Mouse (Mus musculus) lung, embryonic 14.5 days (tissue): ENCODE results near the gene Gstt2. TPM values are rescaled to one million over a fixed set of nuclear protein-coding genes. Genes with fewer than 3 reads are reported as not detected.

Experiments used
- ATAC-seq: fragments of 200-750 bp; cut with Nextera tagmentation; 2 replicates; pipeline ENCODE4 v1.8.0; 2017; ENCODE audit warnings: mild to moderate bottlenecking, moderate TSS enrichment, moderate library complexity; ENCODE audit not compliant: insufficient read depth
- DNase-seq: peaks from one replicate; pipeline ENCODE4 v3.0.0-alpha.2; 2015
- H3K27ac ChIP-seq: fragments of 300-500 bp; sonication (generic); 2 replicates; pipeline ENCODE4 v1.5.1; 2014; ENCODE audit warnings: low read depth, mild to moderate bottlenecking, moderate library complexity
- H3K27me3 ChIP-seq: fragments of 300-500 bp; sonication (generic); 2 replicates; pipeline ENCODE4 v1.6.1; 2014; ENCODE audit warnings: low read length, control low read depth; ENCODE audit not compliant: insufficient read depth
- H3K36me3 ChIP-seq: fragments of 300-500 bp; sonication (generic); 2 replicates; pipeline ENCODE4 v1.6.1; 2014; ENCODE audit warnings: control low read depth; ENCODE audit not compliant: insufficient read depth
- H3K4me1 ChIP-seq: fragments of 300-500 bp; sonication (generic); 2 replicates; pipeline ENCODE4 v1.6.1; 2014; ENCODE audit warnings: antibody characterized with exemption, control low read depth; ENCODE audit not compliant: insufficient read depth
- H3K4me2 ChIP-seq: fragments of 300-500 bp; sonication (generic); 2 replicates; pipeline ENCODE4 v1.6.1; 2014; ENCODE audit warnings: mild to moderate bottlenecking
- H3K4me3 ChIP-seq: fragments of 300-500 bp; sonication (generic); 2 replicates; pipeline ENCODE4 v1.5.1; 2014; ENCODE audit warnings: low read depth, low read length
- H3K9ac ChIP-seq: fragments of 300-500 bp; sonication (generic); 2 replicates; pipeline ENCODE4 v1.6.1; 2014
- H3K9me3 ChIP-seq: fragments of 300-500 bp; sonication (generic); 2 replicates; pipeline ENCODE4 v1.6.1; 2016; ENCODE audit warnings: low read depth, low read length, control low read depth
- CTCF ChIP-seq: IDR thresholded peaks from 2 replicates; pipeline ENCODE4 v1.5.1; 2016; ENCODE audit warnings: antibody characterized with exemption, low read depth
- WGBS: fragments of 180-500 bp; shearing (Covaris S2); extraction: QIAGEN DNeasy Blood & Tissue Kit; methylation state at CpG from one replicate; pipeline ENCODE4 v1.1.7; 2014; 5-methylcytosine and 5-hydroxymethylcytosine counted together
- polyA plus RNA-seq: library from polyadenylated mRNA; unstranded; fragments of >200 nt; fragmentation: Nextera tagmentation; extraction: Ambion mirVana; gene quantifications from 2 replicates; pipeline ENCODE4 v1.2.1, GENCODE M21; 2014

The Gstt2 gene
- polyA plus RNA-seq, 1 experiment from 2014 or later = 28.0 TPM

- ATAC-seq = no peak
- Histone ChIP-seq H3K4me2 (no peak overlapping the region), H3K36me3 (peaks cover 19% of the 10 kb centered on the region), H3K9me3 (no peaks in the 10 kb centered on the region), H3K9ac (no peak overlapping the region), H3K27ac (no peak overlapping the region), H3K4me1 (peaks cover 5% of the 10 kb centered on the region), H3K27me3 (no peaks in the 10 kb centered on the region), H3K4me3 (no peak overlapping the region)
- TF ChIP-seq CTCF = no peak
- no peak for DNase-seq
- 81% methylated on average over 15 of the region's 15 CpGs for WGBS
Measured at GRCm38 (mm10) chr10:75855416-75855981, 18.3 kb upstream of the Gstt2 start.

DNA sequence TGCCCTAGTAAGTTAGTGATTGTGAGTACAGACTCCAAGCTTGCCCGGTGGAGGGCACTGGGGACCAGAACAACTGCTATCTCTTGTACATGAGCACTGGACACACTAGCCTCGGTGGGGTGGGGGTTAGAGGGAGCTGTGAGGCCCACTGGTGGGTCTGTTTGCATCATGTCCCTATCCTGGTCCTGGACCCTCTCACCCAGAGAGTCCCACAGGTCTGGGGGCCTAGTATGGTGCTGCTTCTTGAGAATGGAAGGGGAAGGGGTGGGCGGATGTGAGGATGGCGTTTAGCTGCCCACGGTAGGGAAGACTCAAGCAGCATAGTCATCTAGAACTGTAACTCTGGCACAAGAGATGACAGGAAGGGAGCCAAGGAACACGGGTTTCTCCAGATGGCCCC, 17.6 kb upstream of the Gstt2 start:
- Histone ChIP-seq H3K9me3 (no peaks in the 10 kb centered on the region), H3K4me1 (peaks cover 5% of the 10 kb centered on the region; the same call in 1 of the 2 replicates), H3K36me3 (peaks cover 19% of the 10 kb centered on the region), H3K27me3 (no peaks in the 10 kb centered on the region), H3K27ac (no peak overlapping the region), H3K9ac (no peak overlapping the region), H3K4me3 (no peak overlapping the region), H3K4me2 (no peak overlapping the region)
- TF ChIP-seq CTCF = no peak
- WGBS = 82% methylated on average over 6 of the region's 6 CpGs
- no peak for ATAC-seq
- no peak for DNase-seq

DNA sequence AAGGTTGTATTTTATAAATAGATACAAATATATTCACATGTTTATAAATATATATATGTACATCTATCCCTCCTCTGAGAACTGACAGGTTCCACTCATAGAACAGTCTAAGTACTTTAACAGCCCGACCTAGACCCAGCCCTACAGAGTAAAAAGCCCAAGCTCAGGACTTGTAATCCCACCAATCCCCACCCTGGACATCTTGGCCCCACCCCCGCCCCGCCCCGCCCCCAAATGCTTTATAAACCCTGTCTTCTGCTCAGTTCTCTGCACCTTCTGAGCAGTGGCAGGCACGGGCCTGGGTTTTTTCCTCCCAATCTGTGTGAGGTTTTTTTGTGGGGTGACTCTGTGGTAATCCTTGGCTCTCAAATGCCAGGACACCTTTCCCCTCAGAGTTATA, 16.9 kb upstream of the Gstt2 start:
- 35% methylated on average over 5 of the region's 5 CpGs for WGBS
- TF ChIP-seq CTCF = no peak
- no peak overlapping the region for H3K4me3 ChIP-seq
- H3K9me3 ChIP-seq = no peaks in the 10 kb centered on the region
- no peak overlapping the region for H3K27ac ChIP-seq
- no peak overlapping the region for H3K4me2 ChIP-seq
- DNase-seq (no peak), ATAC-seq (no peak; the same call in 1 of the 2 replicates)
- no peaks in the 10 kb centered on the region for H3K27me3 ChIP-seq
- peaks cover 19% of the 10 kb centered on the region for H3K36me3 ChIP-seq
- H3K9ac ChIP-seq = no peak overlapping the region
- H3K4me1 ChIP-seq = peaks cover 5% of the 10 kb centered on the region; the same call in 1 of the 2 replicates

DNA sequence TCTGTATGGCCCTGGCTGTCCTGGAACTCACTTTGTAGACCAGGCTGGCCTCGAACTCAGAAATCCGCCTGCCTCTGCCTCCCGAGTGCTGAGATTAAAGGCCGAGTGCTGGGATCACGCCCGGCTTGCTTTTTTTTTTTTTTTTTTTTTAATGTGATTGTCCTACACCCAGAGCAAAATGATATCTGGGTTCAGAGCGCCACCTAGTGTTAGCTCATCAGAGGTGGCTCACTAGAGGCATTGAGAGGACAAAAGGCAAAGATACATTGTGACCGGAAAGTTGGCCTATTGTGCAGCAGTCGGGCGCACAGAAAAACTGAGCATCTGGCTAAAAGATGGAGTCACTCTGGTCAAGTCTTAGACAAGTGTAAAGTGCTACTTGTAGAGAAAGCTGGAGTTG, 16.2 kb upstream of the Gstt2 start:
- Histone ChIP-seq H3K27me3 (no peaks in the 10 kb centered on the region), H3K4me1 (peaks cover 2% of the 10 kb centered on the region; the same call in 1 of the 2 replicates), H3K36me3 (peaks cover 16% of the 10 kb centered on the region), H3K9ac (no peak overlapping the region), H3K4me2 (no peak overlapping the region), H3K9me3 (no peaks in the 10 kb centered on the region), H3K4me3 (no peak overlapping the region), H3K27ac (no peak overlapping the region)
- ATAC-seq (peak; percentile 29; the same call in 1 of the 2 replicates), DNase-seq (peak; percentile 94)
- TF ChIP-seq CTCF = peak; percentile 82
- WGBS = 32% methylated on average over 10 of the region's 10 CpGs

DNA sequence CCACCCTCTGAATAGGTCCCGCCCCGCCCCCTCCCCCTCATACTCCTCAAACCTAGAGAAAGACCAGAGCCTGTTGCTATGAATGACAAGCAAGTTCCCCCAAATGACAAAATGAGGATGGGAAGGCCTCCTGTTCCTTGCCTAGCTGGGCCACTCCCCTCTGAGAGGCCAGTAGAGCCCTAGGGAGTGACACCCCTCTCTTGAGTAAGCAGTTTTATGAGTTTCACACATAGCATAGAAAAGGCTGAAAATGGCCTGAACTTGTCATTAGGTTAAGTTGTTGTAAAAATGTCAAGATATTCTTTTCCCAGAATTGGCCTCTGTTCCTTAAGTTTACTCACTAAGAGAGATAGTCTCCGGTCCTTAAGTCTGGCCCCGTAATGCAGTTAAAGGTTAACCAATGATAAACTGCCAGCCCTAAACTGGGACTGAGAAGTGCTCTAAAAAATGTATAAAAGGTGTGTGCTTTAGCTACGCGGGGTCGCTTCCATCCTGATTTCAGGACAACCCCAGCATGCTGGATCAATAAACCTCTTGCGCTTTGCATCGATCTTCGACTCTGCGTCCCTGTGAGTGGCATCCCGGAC, 15.4 kb upstream of the Gstt2 start:
- no peak overlapping the region for H3K4me2 ChIP-seq
- no peak for TF ChIP-seq CTCF
- ATAC-seq = no peak
- no peak overlapping the region for H3K27ac ChIP-seq
- H3K4me1 ChIP-seq = no peaks in the 10 kb centered on the region
- WGBS = 86% methylated on average over 12 of the region's 12 CpGs
- no peaks in the 10 kb centered on the region for H3K27me3 ChIP-seq
- H3K9ac ChIP-seq = no peak overlapping the region
- peaks cover 8% of the 10 kb centered on the region for H3K36me3 ChIP-seq
- no peak overlapping the region for H3K4me3 ChIP-seq
- H3K9me3 ChIP-seq = no peaks in the 10 kb centered on the region
- no peak for DNase-seq

DNA sequence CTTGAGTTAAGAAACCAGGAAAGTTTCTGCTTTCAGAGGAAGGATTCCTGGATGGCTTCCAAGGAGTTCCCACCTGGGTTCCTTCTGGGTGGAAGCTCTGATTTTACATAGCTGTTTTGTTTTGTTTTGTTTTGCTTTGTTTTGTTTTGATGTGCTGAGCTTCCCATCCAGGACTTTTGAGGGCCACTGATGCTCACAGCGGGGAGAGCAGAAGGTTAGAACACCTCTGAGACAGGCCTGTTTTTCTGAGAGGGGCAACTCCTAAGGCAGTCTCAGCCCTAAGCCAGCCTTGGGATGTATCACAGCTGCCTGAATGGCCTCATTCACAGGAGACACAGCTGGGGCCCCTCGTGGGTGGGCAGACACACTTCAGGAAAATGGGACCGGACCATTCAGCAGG, 14.5 kb upstream of the Gstt2 start:
- ATAC-seq (no peak), DNase-seq (no peak)
- no peak for TF ChIP-seq CTCF
- 59% methylated on average over 3 of the region's 3 CpGs for WGBS
- Histone ChIP-seq H3K27ac (no peak overlapping the region), H3K9ac (no peak overlapping the region), H3K4me1 (no peaks in the 10 kb centered on the region), H3K36me3 (no peaks in the 10 kb centered on the region), H3K27me3 (no peaks in the 10 kb centered on the region), H3K9me3 (no peaks in the 10 kb centered on the region), H3K4me2 (no peak overlapping the region), H3K4me3 (no peak overlapping the region)

DNA sequence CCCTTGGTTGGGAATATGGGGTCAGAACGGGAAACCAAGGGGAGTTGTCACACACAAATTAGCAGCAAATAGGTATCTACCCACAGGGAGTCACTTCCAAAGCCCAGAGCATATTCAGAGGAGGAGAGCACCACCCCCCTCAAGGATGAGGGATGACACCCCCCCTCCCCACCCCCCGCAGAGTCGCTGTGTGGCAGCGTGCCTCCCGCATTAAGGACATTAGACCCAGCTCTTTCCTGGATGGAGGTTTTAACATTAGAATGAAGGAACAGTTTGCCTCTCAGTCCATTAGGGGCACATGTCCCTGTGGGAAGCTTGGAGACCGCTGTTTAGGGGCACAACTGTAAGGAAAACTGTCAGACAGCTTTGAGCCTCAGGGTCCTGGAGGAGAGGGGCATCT, 13.9 kb upstream of the Gstt2 start:
- H3K4me2 ChIP-seq = no peak overlapping the region
- no peak for DNase-seq
- no peaks in the 10 kb centered on the region for H3K36me3 ChIP-seq
- no peaks in the 10 kb centered on the region for H3K9me3 ChIP-seq
- H3K4me3 ChIP-seq = no peak overlapping the region
- WGBS = 15% methylated on average over 6 of the region's 6 CpGs
- no peak for TF ChIP-seq CTCF
- H3K9ac ChIP-seq = no peak overlapping the region
- ATAC-seq = no peak
- no peaks in the 10 kb centered on the region for H3K27me3 ChIP-seq
- H3K27ac ChIP-seq = no peak overlapping the region
- no peaks in the 10 kb centered on the region for H3K4me1 ChIP-seq
